Mouse (Mus musculus): Measurements from ENCODE around the gene Srrt. TPM values are rescaled to one million over a fixed set of nuclear protein-coding genes. Genes with fewer than 3 reads are reported as not detected.

Gene Srrt
- total RNA-seq, 2 experiments from 2014 or later = 58.1 to 93.2 TPM

GRCm38 (mm10) chr5:137268131-137268910 is 39.2 kb downstream of the Srrt start:
- DNase-seq = no peak

- DNase-seq = no peak
These were observed 42.7 kb downstream of the Srrt start for GRCm38 (mm10) chr5:137264787-137265186.

- DNase-seq = no peak
These were observed 43.4 kb downstream of the Srrt start for GRCm38 (mm10) chr5:137263897-137264720.

Small RNA genes within 50 kb of the gene (microRNA-seq; reads per million reads assigned to microRNA genes)
- gene Mir7036 = 0 to 0.50 reads per million in 2 experiments
- 0 reads per million in 2 experiments for gene Mir8116

Other genes with a start within 250 kb of the Srrt start
- 1 to 10 TPM; 2.2 to 2.9 TPM for gene Serpine1, start 235.4 kb downstream of the Srrt start, total RNA-seq (2021)
- gene Trim56, start 191.5 kb downstream of the Srrt start, total RNA-seq (2021) = 10 to 100 TPM in 1 of 2 experiments, 1 to 10 TPM in 1; 9.2 to 14.2 TPM
- gene Muc3, start 158.4 kb downstream of the Srrt start, total RNA-seq (2021) = not detected
- under 1 TPM; 0.23 to 0.59 TPM for gene Muc3a, start 95.3 kb downstream of the Srrt start, total RNA-seq (2021)
- gene Ache, start 20.2 kb downstream of the Srrt start, total RNA-seq (2021) = 10 to 100 TPM; 62.4 to 68.2 TPM
- 10 to 100 TPM; 37.2 to 43.6 TPM for gene Ufsp1, start 13.0 kb downstream of the Srrt start, total RNA-seq (2021)
- 10 to 100 TPM; 13.1 to 17.3 TPM for gene Trip6, start 6.7 kb upstream of the Srrt start, total RNA-seq (2021)
- 1 to 10 TPM; 4.2 to 7.4 TPM for gene Slc12a9, start 25.9 kb upstream of the Srrt start, total RNA-seq (2021)
- gene Ephb4, start 42.4 kb upstream of the Srrt start, total RNA-seq (2021) = 10 to 100 TPM; 30.6 to 38.8 TPM
- gene Zan, start 169.4 kb upstream of the Srrt start, total RNA-seq (2021) = under 1 TPM; 0.23 to 0.31 TPM
- 10 to 100 TPM; 16.6 to 18.5 TPM for gene Pop7, start 194.8 kb upstream of the Srrt start, total RNA-seq (2021)
- 10 to 100 TPM; 23.0 to 25.3 TPM for gene Gigyf1, start 210.9 kb upstream of the Srrt start, total RNA-seq (2021)
- gene Epo, start 225.6 kb upstream of the Srrt start, total RNA-seq (2021) = not detected
- gene Gnb2, start 225.8 kb upstream of the Srrt start, total RNA-seq (2021) = 100 to 1,000 TPM; 301 to 324 TPM
- under 1 TPM in 1 of 2 experiments, not detected in 1; 0.16 TPM for gene Actl6b, start 245.8 kb upstream of the Srrt start, total RNA-seq (2021)